Mouse (Mus musculus) liver, embryonic 16.5 days (tissue): ENCODE data around the gene Tm9sf3. TPM values are rescaled to one million over a fixed set of nuclear protein-coding genes. Genes with fewer than 3 reads are reported as not detected.
"Not testable (repeated sequence)": the region's sequence is repeated elsewhere in the genome, so short reads cannot be mapped to it uniquely, and the experiment has no call there.

ENCODE experiments used
- ATAC-seq: fragments of 200-750 bp; cut with Nextera tagmentation; 2 replicates; pipeline ENCODE4 v1.8.0; 2017; ENCODE audit warnings: low read depth, mild to moderate bottlenecking, moderate number of reproducible peaks, moderate library complexity
- H3K27ac ChIP-seq: fragments of 300-500 bp; sonication (generic); 2 replicates; pipeline ENCODE4 v1.5.1; 2014; ENCODE audit warnings: mild to moderate bottlenecking, low read length
- H3K27me3 ChIP-seq: fragments of 300-500 bp; sonication (generic); 2 replicates; pipeline ENCODE4 v1.6.1; 2014; ENCODE audit warnings: low read depth, low read length, mixed read lengths; ENCODE audit not compliant: control insufficient read depth, insufficient read depth
- H3K36me3 ChIP-seq: fragments of 300-500 bp; sonication (generic); 2 replicates; pipeline ENCODE4 v1.6.1; 2014; ENCODE audit warnings: mild to moderate bottlenecking; ENCODE audit not compliant: control insufficient read depth, insufficient read depth
- H3K4me1 ChIP-seq: fragments of 300-500 bp; sonication (generic); 2 replicates; pipeline ENCODE4 v1.6.1; 2014; ENCODE audit warnings: low read depth, low read length, mixed read lengths; ENCODE audit not compliant: control insufficient read depth
- H3K4me2 ChIP-seq: fragments of 300-500 bp; sonication (generic); 2 replicates; pipeline ENCODE4 v1.6.1; 2014; ENCODE audit warnings: low read depth, low read length, mixed read lengths
- H3K4me3 ChIP-seq: fragments of 300-500 bp; sonication (generic); 2 replicates; pipeline ENCODE4 v1.5.1; 2014; ENCODE audit warnings: low read depth, mild to moderate bottlenecking, low read length
- H3K9ac ChIP-seq: fragments of 300-500 bp; sonication (generic); 2 replicates; pipeline ENCODE4 v1.6.1; 2014; ENCODE audit warnings: low read depth, low read length
- H3K9me3 ChIP-seq: fragments of 300-500 bp; sonication (generic); replicated peaks from 2 replicates; pipeline ENCODE4 v1.6.1; 2016; ENCODE audit warnings: low read length; ENCODE audit not compliant: control insufficient read depth
- WGBS: fragments of 180-500 bp; shearing (Covaris S2); extraction: QIAGEN DNeasy Blood & Tissue Kit; methylation state at CpG from one replicate; pipeline ENCODE4 v1.1.7; 2014; ENCODE audit not compliant: insufficient replicate concordance; 5-methylcytosine and 5-hydroxymethylcytosine counted together
- polyA plus RNA-seq: library from polyadenylated mRNA; unstranded; fragments of >200 nt; fragmentation: Nextera tagmentation; extraction: Ambion mirVana; gene quantifications from 2 replicates; pipeline ENCODE4 v1.2.1, GENCODE M21; 2015

Tm9sf3 gene
- 49.2 and 50.4 TPM in 2 replicates for polyA plus RNA-seq

GRCm38 (mm10) chr19:41263630-41264295, at the start of gene Tm9sf3:
Gene Tm9sf3, minus strand, starts transcription at chr19:41263997.
- peak within 1 kb of the TSS; percentile 87 for H3K4me2 ChIP-seq
- H3K27ac ChIP-seq = peak within 1 kb of the TSS; percentile 94
- no peaks in the 10 kb centered on the region for H3K27me3 ChIP-seq
- no peaks in the 10 kb centered on the region for H3K36me3 ChIP-seq
- WGBS = under 1% methylated on average over 87 of the region's 98 CpGs
- H3K9me3 ChIP-seq = no peaks in the 10 kb centered on the region
- H3K4me3 ChIP-seq = peak within 1 kb of the TSS; percentile 91
- peak; percentile 89 for ATAC-seq
- peak within 1 kb of the TSS; percentile 92 for H3K9ac ChIP-seq
- H3K4me1 ChIP-seq = peaks cover 24% of the 10 kb centered on the region

- not testable (repeated sequence) for H3K4me1 ChIP-seq, H3K9me3 ChIP-seq, H3K4me2 ChIP-seq, H3K9ac ChIP-seq, H3K27ac ChIP-seq, ATAC-seq, H3K27me3 ChIP-seq, H3K36me3 ChIP-seq, H3K4me3 ChIP-seq
- WGBS = 58% methylated on average over 8 of the region's 8 CpGs
These were observed 48.8 kb upstream of the Tm9sf3 start for GRCm38 (mm10) chr19:41312587-41312986.

- H3K27ac ChIP-seq = no peak overlapping the region
- no peak overlapping the region for H3K4me3 ChIP-seq
- no peak overlapping the region for H3K9ac ChIP-seq
- H3K27me3 ChIP-seq = no peaks in the 10 kb centered on the region
- WGBS = 56% methylated on average over 4 of the region's 4 CpGs
- no peaks in the 10 kb centered on the region for H3K9me3 ChIP-seq
- no peaks in the 10 kb centered on the region for H3K36me3 ChIP-seq
- no peak for ATAC-seq
- H3K4me1 ChIP-seq = peaks cover 5% of the 10 kb centered on the region
- no peak overlapping the region for H3K4me2 ChIP-seq
These were observed 48.2 kb upstream of the Tm9sf3 start for GRCm38 (mm10) chr19:41312027-41312426.

- Histone ChIP-seq H3K4me3 (peak overlapping the region; percentile 43), H3K9ac (no peak overlapping the region), H3K4me2 (peak overlapping the region; percentile 59), H3K9me3 (no peaks in the 10 kb centered on the region), H3K27ac (no peak overlapping the region), H3K27me3 (no peaks in the 10 kb centered on the region), H3K4me1 (peaks cover 5% of the 10 kb centered on the region), H3K36me3 (no peaks in the 10 kb centered on the region)
- WGBS = 29% methylated on average over 20 of the region's 20 CpGs
- ATAC-seq = peak; percentile 72
These were observed 47.3 kb upstream of the Tm9sf3 start for GRCm38 (mm10) chr19:41310971-41311703.

- no peaks in the 10 kb centered on the region for H3K9me3 ChIP-seq
- WGBS = 66% methylated on average over 3 of the region's 3 CpGs
- no peak overlapping the region for H3K9ac ChIP-seq
- no peaks in the 10 kb centered on the region for H3K27me3 ChIP-seq
- H3K27ac ChIP-seq = no peak overlapping the region
- no peak overlapping the region for H3K4me3 ChIP-seq
- ATAC-seq = no peak
- H3K4me1 ChIP-seq = no peaks in the 10 kb centered on the region
- H3K36me3 ChIP-seq = no peaks in the 10 kb centered on the region
- H3K4me2 ChIP-seq = no peak overlapping the region
These were observed 40.1 kb upstream of the Tm9sf3 start for GRCm38 (mm10) chr19:41303933-41304332.

DNA sequence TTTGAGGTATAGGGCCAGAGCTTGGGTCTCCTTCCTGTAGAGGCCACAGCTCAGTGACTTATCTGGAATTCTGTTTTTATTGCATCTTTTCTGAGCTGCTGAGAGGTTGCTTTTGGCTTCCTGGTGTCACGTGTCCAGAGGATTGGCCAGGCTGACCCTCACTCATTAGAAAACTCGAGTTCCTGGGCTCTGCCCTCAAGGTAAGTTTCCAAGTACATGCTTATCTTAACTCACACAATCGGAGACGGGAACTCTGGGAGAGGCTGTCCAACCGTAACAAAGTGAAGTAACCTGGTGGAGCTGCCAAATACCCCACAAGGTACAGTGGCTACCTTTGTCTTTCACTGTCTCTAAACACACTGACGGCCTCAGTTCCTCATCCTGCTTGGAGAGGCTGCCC, 39.6 kb upstream of the Tm9sf3 start:
- no peak overlapping the region for H3K9ac ChIP-seq
- no peaks in the 10 kb centered on the region for H3K9me3 ChIP-seq
- no peaks in the 10 kb centered on the region for H3K36me3 ChIP-seq
- H3K27me3 ChIP-seq = no peaks in the 10 kb centered on the region
- whole genome bisulfite sequencing = 58% methylated on average over 6 of the region's 6 CpGs
- no peak overlapping the region for H3K27ac ChIP-seq
- no peak overlapping the region for H3K4me3 ChIP-seq
- no peak for ATAC-seq
- no peaks in the 10 kb centered on the region for H3K4me1 ChIP-seq
- no peak overlapping the region for H3K4me2 ChIP-seq

GRCm38 (mm10) chr19:41301856-41302255, 38.1 kb upstream of the Tm9sf3 start:
- Histone ChIP-seq H3K4me2 (no peak overlapping the region), H3K27me3 (no peaks in the 10 kb centered on the region), H3K4me3 (no peak overlapping the region), H3K9me3 (no peaks in the 10 kb centered on the region), H3K4me1 (no peaks in the 10 kb centered on the region), H3K9ac (no peak overlapping the region), H3K36me3 (no peaks in the 10 kb centered on the region), H3K27ac (no peak overlapping the region)
- WGBS = 64% methylated on average over 6 of the region's 6 CpGs
- no peak for ATAC-seq

DNA sequence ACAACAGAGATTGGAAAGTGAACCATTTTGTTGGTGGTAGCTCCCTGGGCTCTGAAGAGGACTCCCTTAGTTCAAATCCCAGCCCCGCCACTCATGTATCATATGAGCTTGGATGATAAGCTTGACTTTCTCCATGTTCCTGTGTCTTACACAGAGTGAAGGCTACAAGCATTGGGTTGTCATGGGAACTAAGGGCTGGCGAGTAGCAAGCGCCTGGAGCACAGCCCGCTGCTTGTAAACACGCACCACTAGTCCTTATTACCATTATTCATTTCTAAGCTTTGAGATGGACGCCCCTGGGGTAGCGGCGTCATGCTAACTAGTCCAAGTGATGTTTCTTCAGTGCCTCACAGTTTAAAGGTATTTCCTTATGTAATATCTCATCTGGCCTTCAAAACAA, 35.6 kb upstream of the Tm9sf3 start:
- Histone ChIP-seq H3K4me1 (no peaks in the 10 kb centered on the region), H3K27me3 (no peaks in the 10 kb centered on the region), H3K9ac (no peak overlapping the region), H3K4me3 (no peak overlapping the region), H3K27ac (no peak overlapping the region), H3K36me3 (no peaks in the 10 kb centered on the region; the same call in 1 of the 2 replicates), H3K4me2 (no peak overlapping the region), H3K9me3 (no peaks in the 10 kb centered on the region)
- 69% methylated on average over 8 of the region's 8 CpGs for WGBS
- no peak for ATAC-seq

DNA sequence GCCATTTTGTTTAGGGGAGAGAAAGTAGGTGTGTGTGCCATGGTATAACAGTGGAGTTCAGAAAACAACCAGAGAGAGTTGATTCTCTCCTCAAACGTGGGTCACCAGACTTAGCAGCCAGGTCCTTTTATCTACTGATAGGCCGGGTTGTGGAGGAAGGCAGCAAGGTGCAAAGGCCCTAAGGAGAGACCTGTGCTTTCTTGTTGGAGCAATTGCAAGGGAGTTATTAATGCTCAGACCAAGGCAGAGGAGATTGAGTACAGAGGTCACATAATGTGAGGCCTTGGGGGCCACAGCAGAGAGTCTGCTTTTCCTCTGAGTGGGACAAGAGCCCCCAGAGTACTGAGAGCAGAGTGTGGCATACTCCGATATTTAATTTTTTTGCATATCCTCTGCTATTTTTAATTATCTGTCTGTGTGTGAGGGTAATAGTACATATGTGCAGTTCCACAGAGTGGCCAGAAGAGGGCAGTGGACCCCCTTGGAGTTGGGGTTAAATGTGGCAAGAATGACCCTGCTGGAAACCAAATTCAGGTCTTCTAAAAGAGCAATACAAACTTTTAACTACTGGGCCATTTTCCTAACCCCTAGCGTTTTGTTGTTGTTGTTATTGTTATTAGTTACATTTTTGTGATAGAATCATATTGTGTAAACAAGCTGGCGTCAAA, 27.3 kb upstream of the Tm9sf3 start:
- Histone ChIP-seq H3K27ac (no peak overlapping the region), H3K27me3 (no peaks in the 10 kb centered on the region), H3K36me3 (peaks cover 3% of the 10 kb centered on the region; the same call in 1 of the 2 replicates), H3K9ac (no peak overlapping the region), H3K4me2 (no peak overlapping the region), H3K9me3 (no peaks in the 10 kb centered on the region), H3K4me1 (no peaks in the 10 kb centered on the region), H3K4me3 (no peak overlapping the region)
- 45% methylated on average over 5 of the region's 5 CpGs for WGBS
- ATAC-seq = no peak
